Mouse (Mus musculus) heart, embryonic 12.5 days (tissue): ENCODE measurements at regions not wholly inside any gene's neighbourhood (a gene's known extent, or its start where the extent isn't known, plus 50 kb on each side); places are given as distances from the start of the nearest gene placed in this dataset.
A peak's percentile ranks its signal among the peaks of the same experiment; 100 is the strongest.

Experiments used
- ATAC-seq: fragments of 200-750 bp; cut with Nextera tagmentation; 2 replicates; pipeline ENCODE4 v1.8.0; 2017; ENCODE audit warnings: moderate TSS enrichment, moderate library complexity; ENCODE audit not compliant: insufficient number of reproducible peaks, low FRiP score
- H3K27ac ChIP-seq: fragments of 300-500 bp; sonication (generic); 2 replicates; pipeline ENCODE4 v1.5.1; 2016; ENCODE audit warnings: mild to moderate bottlenecking, moderate library complexity; ENCODE audit not compliant: poor library complexity, severe bottlenecking
- H3K27me3 ChIP-seq: fragments of 300-500 bp; sonication (generic); replicated peaks from 2 replicates; pipeline ENCODE4 v1.6.1; 2016; ENCODE audit warnings: mild to moderate bottlenecking, moderate library complexity
- H3K36me3 ChIP-seq: fragments of 300-500 bp; sonication (generic); 2 replicates; pipeline ENCODE4 v1.6.1; 2016; ENCODE audit warnings: mild to moderate bottlenecking, moderate library complexity
- H3K4me1 ChIP-seq: fragments of 300-500 bp; sonication (generic); replicated peaks from 2 replicates; pipeline ENCODE4 v1.6.1; 2016; ENCODE audit warnings: mild to moderate bottlenecking
- H3K4me2 ChIP-seq: fragments of 300-500 bp; sonication (generic); 2 replicates; pipeline ENCODE4 v1.6.1; 2016; ENCODE audit warnings: mild to moderate bottlenecking, moderate library complexity
- H3K4me3 ChIP-seq: fragments of 300-500 bp; sonication (generic); 2 replicates; pipeline ENCODE4 v1.5.1; 2016; ENCODE audit warnings: mild to moderate bottlenecking
- H3K9ac ChIP-seq: fragments of 300-500 bp; sonication (generic); 2 replicates; pipeline ENCODE4 v1.6.1; 2016; ENCODE audit warnings: mild to moderate bottlenecking, moderate library complexity
- H3K9me3 ChIP-seq: fragments of 300-500 bp; sonication (generic); replicated peaks from 2 replicates; pipeline ENCODE4 v1.6.1; 2016; ENCODE audit warnings: mild to moderate bottlenecking, moderate library complexity
- WGBS: fragments of 180-500 bp; shearing (Covaris S2); methylation state at CpG from one replicate; pipeline ENCODE4 v1.1.7; 2016; 5-methylcytosine and 5-hydroxymethylcytosine counted together

- H3K4me3 ChIP-seq: no peak overlapping the region
- no peak overlapping the region for H3K9ac ChIP-seq
- H3K27ac ChIP-seq: no peak overlapping the region
- H3K27me3 ChIP-seq: no peaks in the 10 kb centered on the region
- no peak for ATAC-seq
- no peaks in the 10 kb centered on the region for H3K4me1 ChIP-seq
- no peak overlapping the region for H3K4me2 ChIP-seq
- no peaks in the 10 kb centered on the region for H3K36me3 ChIP-seq
- H3K9me3 ChIP-seq: no peaks in the 10 kb centered on the region
Measured at GRCm38 (mm10) chr8:18187486-18187885, 790.6 kb downstream of the Defb40 start.

DNA sequence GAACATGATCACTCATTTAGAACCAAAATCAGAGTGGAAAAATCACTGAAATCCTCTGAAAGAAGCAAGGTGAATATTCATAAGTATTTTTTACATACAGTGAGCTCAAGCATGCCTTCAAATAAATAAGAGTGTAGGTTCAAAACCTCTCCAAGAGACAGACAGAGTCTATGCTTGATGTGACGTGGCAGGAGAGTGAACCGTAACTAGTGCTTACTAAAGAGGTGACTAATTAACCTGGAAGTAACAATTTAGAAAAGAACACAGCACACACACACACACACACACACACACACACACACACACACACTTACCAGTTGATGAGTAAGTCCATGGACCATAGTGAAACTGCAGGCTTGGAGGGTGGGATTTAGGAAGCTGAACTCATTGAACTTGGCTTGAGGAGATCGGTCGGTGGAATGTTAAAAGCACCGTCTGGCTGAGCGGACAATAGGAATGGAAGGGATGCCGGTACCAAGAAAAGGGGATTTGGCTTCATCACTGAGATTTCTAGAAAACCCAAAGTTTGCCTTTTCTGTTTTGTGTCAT is 802.4 kb downstream of the Defb40 start:
- Histone ChIP-seq H3K36me3 (no peaks in the 10 kb centered on the region), H3K4me3 (no peak overlapping the region), H3K27me3 (no peaks in the 10 kb centered on the region), H3K27ac (no peak overlapping the region), H3K9ac (no peak overlapping the region), H3K9me3 (no peaks in the 10 kb centered on the region), H3K4me2 (no peak overlapping the region), H3K4me1 (no peaks in the 10 kb centered on the region)
- WGBS: 85% methylated on average over 7 of the region's 7 CpGs
- ATAC-seq: no peak

DNA sequence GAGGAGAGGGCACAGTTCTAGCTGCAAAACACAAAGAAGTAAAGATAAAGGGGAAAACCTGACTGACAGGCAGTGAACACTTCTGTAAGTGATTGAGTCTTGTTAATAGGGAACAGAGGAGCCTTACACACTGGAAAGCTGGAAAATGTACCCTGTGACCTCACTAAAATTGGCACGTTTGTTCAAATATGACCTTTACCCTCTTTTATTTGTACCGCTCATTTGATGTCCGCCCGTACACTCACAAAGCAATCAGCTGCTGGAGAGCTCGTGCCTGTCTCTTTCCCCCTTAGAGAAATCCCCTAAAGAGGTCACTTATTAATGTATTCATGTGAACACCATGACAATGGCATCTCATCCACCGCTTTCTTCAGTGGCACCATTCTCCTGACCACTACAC is 819.4 kb downstream of the Defb40 start:
- 79% methylated on average over 6 of the region's 6 CpGs for WGBS
- H3K27me3 ChIP-seq: no peaks in the 10 kb centered on the region

GRCm38 (mm10) chr8:18115333-18116044 is 862.6 kb downstream of the Defb40 start:
- H3K27ac ChIP-seq: no peak overlapping the region; the same call in 1 of the 2 replicates
- 0 out of 2 replicates have a peak, but pooled peaks cover 5% of the 10 kb centered on the region for H3K4me1 ChIP-seq
- 28% methylated on average over 5 of the region's 5 CpGs for WGBS
- no peaks in the 10 kb centered on the region for H3K27me3 ChIP-seq
- no peak overlapping the region for H3K9ac ChIP-seq
- no peaks in the 10 kb centered on the region for H3K9me3 ChIP-seq
- no peak overlapping the region for H3K4me3 ChIP-seq
- ATAC-seq: peak; percentile 42; the same call in 1 of the 2 replicates
- no peaks in the 10 kb centered on the region for H3K36me3 ChIP-seq
- H3K4me2 ChIP-seq: no peak overlapping the region

More for the DNA sequence above, 819.4 kb downstream of the Defb40 start:
- no peaks in the 10 kb centered on the region for H3K9me3 ChIP-seq
- H3K9ac ChIP-seq: no peak overlapping the region
- no peaks in the 10 kb centered on the region for H3K36me3 ChIP-seq
- H3K4me2 ChIP-seq: no peak overlapping the region
- no peaks in the 10 kb centered on the region for H3K4me1 ChIP-seq
- ATAC-seq: no peak
- no peak overlapping the region for H3K27ac ChIP-seq
- no peak overlapping the region for H3K4me3 ChIP-seq

- Histone ChIP-seq H3K4me2 (no peak overlapping the region), H3K9ac (no peak overlapping the region), H3K4me1 (0 out of 2 replicates have a peak, but pooled peaks cover 5% of the 10 kb centered on the region), H3K4me3 (no peak overlapping the region), H3K27ac (no peak overlapping the region), H3K27me3 (no peaks in the 10 kb centered on the region), H3K9me3 (no peaks in the 10 kb centered on the region), H3K36me3 (no peaks in the 10 kb centered on the region)
- ATAC-seq: no peak
- 71% methylated on average over 5 of the region's 5 CpGs for WGBS
Measured at GRCm38 (mm10) chr8:18113262-18113661, 864.8 kb downstream of the Defb40 start.

DNA sequence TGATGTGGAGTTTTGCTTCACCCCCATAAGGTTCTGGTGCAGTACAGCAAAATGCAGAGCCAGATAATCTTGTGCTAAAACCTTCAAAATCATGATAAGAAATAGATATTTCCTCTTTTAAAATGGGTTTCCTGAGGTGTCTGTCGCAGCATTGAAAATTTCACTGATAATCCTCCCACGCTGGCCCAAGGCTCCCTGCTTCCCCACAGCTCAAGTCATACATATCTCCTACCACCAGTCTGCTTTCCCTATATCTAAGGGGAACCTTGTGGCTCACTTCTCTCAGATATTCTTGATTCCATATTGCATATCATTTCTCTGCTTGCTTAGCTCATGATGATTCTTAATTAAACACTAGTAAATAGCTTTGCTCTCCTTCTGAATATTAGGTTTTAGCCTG is 868.6 kb downstream of the Defb40 start:
- H3K36me3 ChIP-seq: no peaks in the 10 kb centered on the region
- no peak overlapping the region for H3K4me3 ChIP-seq
- WGBS: 53% methylated on average over 2 of the region's 2 CpGs
- ATAC-seq: no peak
- H3K4me2 ChIP-seq: no peak overlapping the region
- H3K4me1 ChIP-seq: no peaks in the 10 kb centered on the region
- no peak overlapping the region for H3K9ac ChIP-seq
- H3K27me3 ChIP-seq: no peaks in the 10 kb centered on the region
- H3K9me3 ChIP-seq: no peaks in the 10 kb centered on the region
- no peak overlapping the region for H3K27ac ChIP-seq

- Histone ChIP-seq H3K27me3 (no peaks in the 10 kb centered on the region), H3K4me3 (no peak overlapping the region), H3K36me3 (no peaks in the 10 kb centered on the region), H3K9ac (no peak overlapping the region), H3K27ac (no peak overlapping the region), H3K4me2 (no peak overlapping the region), H3K4me1 (no peaks in the 10 kb centered on the region), H3K9me3 (no peaks in the 10 kb centered on the region)
- WGBS: 50% methylated on average over 2 of the region's 2 CpGs
- no peak for ATAC-seq
Measured at GRCm38 (mm10) chr8:18106827-18107226, 871.2 kb downstream of the Defb40 start.

DNA sequence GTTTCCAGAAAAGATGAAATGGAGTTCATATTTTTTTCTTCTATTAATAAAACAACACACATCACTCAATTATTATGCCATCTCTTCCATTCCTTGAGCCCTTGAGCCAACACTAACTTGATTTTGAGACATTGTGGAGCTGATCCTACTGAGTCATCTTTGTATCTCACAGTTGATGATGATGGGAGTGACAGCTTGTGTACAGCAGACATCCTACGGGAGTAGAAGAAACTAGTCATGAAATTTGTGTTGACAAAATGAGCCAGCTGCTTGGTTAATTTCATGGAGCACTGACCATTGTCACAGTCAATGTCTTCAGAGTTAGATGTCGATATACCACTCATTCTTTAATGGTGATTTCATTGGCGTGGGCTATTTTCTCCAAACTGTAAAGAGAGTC is 912.6 kb downstream of the Defb40 start:
- H3K4me2 ChIP-seq: no peak overlapping the region
- ATAC-seq: no peak
- WGBS: 80% methylated on average over 3 of the region's 3 CpGs

DNA sequence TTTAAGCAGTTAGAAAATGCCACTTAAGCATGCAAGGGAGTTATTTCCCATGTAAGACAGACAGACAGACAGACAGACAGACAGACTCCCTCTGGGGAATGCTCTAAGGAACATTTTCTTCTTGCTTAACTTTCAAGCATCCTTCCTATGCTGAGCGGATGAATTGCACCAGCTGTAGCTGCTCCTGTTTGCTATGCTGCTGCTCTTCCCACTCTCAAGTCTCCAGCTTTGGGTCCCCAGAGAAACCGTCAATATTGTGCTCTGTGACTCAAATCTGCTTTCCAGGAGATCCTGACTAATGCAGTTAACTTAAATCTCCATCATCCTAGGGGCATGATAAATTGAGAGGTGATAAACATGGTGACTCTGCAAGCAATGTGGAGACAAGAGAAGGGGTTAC is 918.5 kb downstream of the Defb40 start:
- no peaks in the 10 kb centered on the region for H3K9me3 ChIP-seq
- ATAC-seq: no peak
- no peak overlapping the region for H3K4me3 ChIP-seq
- no peaks in the 10 kb centered on the region for H3K27me3 ChIP-seq
- H3K4me2 ChIP-seq: no peak overlapping the region
- no peaks in the 10 kb centered on the region for H3K36me3 ChIP-seq
- H3K27ac ChIP-seq: no peak overlapping the region
- no peak overlapping the region for H3K9ac ChIP-seq
- H3K4me1 ChIP-seq: no peaks in the 10 kb centered on the region
- WGBS: 71% methylated on average over 2 of the region's 2 CpGs

More for the DNA sequence above, 912.6 kb downstream of the Defb40 start:
- Histone ChIP-seq H3K9ac (no peak overlapping the region), H3K4me3 (no peak overlapping the region), H3K36me3 (no peaks in the 10 kb centered on the region), H3K27me3 (no peaks in the 10 kb centered on the region), H3K4me1 (no peaks in the 10 kb centered on the region), H3K27ac (no peak overlapping the region), H3K9me3 (no peaks in the 10 kb centered on the region)

DNA sequence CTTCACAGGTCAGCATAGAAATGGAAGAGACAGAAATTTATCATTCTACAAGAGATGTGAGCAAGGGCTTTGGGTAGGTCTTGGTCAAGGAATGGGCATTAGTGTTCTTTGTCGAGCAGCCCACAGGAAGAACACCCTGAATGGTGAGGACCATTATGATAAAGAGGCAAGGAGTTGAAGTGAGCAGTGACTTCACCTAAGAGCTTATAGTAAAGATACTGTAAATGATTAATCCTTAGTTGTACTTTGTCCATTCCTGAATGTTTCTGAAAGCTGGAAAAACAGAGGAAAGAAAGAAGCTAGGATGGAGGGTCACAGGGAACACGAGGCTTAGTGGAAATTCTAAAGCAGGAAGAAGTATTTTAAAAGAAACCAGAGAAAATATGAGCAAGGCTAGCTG is 956.9 kb downstream of the Defb40 start:
- no peak for ATAC-seq
- no peaks in the 10 kb centered on the region for H3K27me3 ChIP-seq
- 57% methylated on average over 2 of the region's 2 CpGs for WGBS

DNA sequence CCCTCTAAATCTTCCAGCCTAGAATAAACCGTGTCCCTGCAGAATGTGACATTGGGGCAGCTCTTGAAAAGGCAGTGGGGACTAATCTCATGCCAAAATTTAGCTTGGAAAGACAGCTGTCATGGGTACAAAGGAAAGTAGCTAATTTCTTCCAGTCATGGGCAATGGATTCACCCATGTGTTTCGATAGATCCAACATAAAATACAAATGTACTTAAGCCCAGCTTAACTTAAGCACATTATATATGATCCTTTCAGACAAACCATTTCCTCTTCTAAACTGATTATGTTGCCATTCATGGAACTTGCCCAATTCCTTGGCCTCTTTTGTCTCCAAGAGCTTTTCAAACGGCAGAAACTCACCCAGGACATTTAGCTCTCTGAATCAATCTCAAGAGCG is 970.5 kb downstream of the Defb40 start:
- no peak overlapping the region for H3K27ac ChIP-seq
- no peaks in the 10 kb centered on the region for H3K36me3 ChIP-seq
- WGBS: 74% methylated on average over 4 of the region's 4 CpGs
- H3K4me1 ChIP-seq: no peaks in the 10 kb centered on the region
- no peaks in the 10 kb centered on the region for H3K27me3 ChIP-seq
- ATAC-seq: no peak
- H3K4me3 ChIP-seq: no peak overlapping the region
- no peaks in the 10 kb centered on the region for H3K9me3 ChIP-seq
- no peak overlapping the region for H3K9ac ChIP-seq
- H3K4me2 ChIP-seq: no peak overlapping the region

More for the DNA sequence above, 956.9 kb downstream of the Defb40 start:
- no peak overlapping the region for H3K4me2 ChIP-seq
- no peaks in the 10 kb centered on the region for H3K9me3 ChIP-seq
- no peak overlapping the region for H3K27ac ChIP-seq
- H3K9ac ChIP-seq: no peak overlapping the region
- H3K4me1 ChIP-seq: no peaks in the 10 kb centered on the region
- H3K4me3 ChIP-seq: no peak overlapping the region
- no peaks in the 10 kb centered on the region for H3K36me3 ChIP-seq

DNA sequence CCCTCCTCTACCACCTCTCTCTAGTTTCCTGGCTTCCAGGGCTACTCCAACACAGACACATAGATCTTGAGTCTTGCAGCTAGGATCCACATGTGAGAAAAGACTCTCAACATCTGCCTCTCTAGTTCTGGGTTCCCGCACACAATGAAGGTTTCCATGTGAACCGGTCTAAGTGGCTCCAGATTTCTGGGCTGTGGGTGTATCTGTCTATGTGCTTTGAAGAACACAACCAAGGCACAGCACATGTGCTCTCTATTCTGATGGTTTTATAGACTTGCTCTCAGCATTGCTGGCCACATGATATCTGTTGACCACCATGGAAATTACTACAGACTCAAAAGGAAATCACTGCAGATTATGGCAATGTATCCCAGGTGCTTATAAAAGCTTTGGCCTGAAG is 972.4 kb downstream of the Defb40 start:
- whole genome bisulfite sequencing: 83% methylated on average over 2 of the region's 2 CpGs

More for the DNA sequence above, 972.4 kb downstream of the Defb40 start:
- Histone ChIP-seq H3K27ac (no peak overlapping the region), H3K4me2 (no peak overlapping the region), H3K36me3 (no peaks in the 10 kb centered on the region), H3K27me3 (no peaks in the 10 kb centered on the region), H3K4me1 (no peaks in the 10 kb centered on the region), H3K4me3 (no peak overlapping the region), H3K9me3 (no peaks in the 10 kb centered on the region), H3K9ac (no peak overlapping the region)
- no peak for ATAC-seq
